Mouse (Mus musculus) forebrain, postnatal 0 days (tissue): ENCODE results near the gene Ccz1. TPM values are rescaled to one million over a fixed set of nuclear protein-coding genes. Genes with fewer than 3 reads are reported as not detected.

ENCODE experiments used
- ATAC-seq: fragments of 200-750 bp; cut with Nextera tagmentation; 2 replicates; pipeline ENCODE4 v1.8.0; 2017; ENCODE audit warnings: mild to moderate bottlenecking, moderate library complexity
- DNase-seq: peaks from one replicate; pipeline ENCODE4 v3.0.0-alpha.2; 2015
- H3K27ac ChIP-seq: fragments of 300-500 bp; sonication (generic); 2 replicates; pipeline ENCODE4 v1.5.1; 2014; ENCODE audit warnings: low read depth, mild to moderate bottlenecking, antibody characterized with exemption, low read length, moderate library complexity, mixed read lengths
- H3K27me3 ChIP-seq: fragments of 300-500 bp; sonication (generic); 2 replicates; pipeline ENCODE4 v1.6.1; 2014; ENCODE audit warnings: mild to moderate bottlenecking, low read length, mixed read lengths; ENCODE audit not compliant: insufficient read depth
- H3K36me3 ChIP-seq: fragments of 300-500 bp; sonication (generic); 2 replicates; pipeline ENCODE4 v1.6.1; 2014; ENCODE audit warnings: mild to moderate bottlenecking, moderate library complexity; ENCODE audit not compliant: insufficient read depth
- H3K4me1 ChIP-seq: fragments of 300-500 bp; sonication (generic); 2 replicates; pipeline ENCODE4 v1.6.1; 2014; ENCODE audit warnings: antibody characterized with exemption; ENCODE audit not compliant: insufficient read depth
- H3K4me2 ChIP-seq: fragments of 300-500 bp; sonication (generic); 2 replicates; pipeline ENCODE4 v1.6.1; 2014; ENCODE audit warnings: low read depth, mild to moderate bottlenecking, moderate library complexity
- H3K4me3 ChIP-seq: fragments of 300-500 bp; sonication (generic); 2 replicates; pipeline ENCODE4 v1.5.1; 2014; ENCODE audit warnings: low read depth, low read length, mixed read lengths
- H3K9ac ChIP-seq: fragments of 300-500 bp; sonication (generic); 2 replicates; pipeline ENCODE4 v1.6.1; 2014; ENCODE audit warnings: mild to moderate bottlenecking
- H3K9me3 ChIP-seq: fragments of 300-500 bp; sonication (generic); 2 replicates; pipeline ENCODE4 v1.6.1; 2016; ENCODE audit warnings: low read length
- CTCF ChIP-seq: sonication (generic); IDR thresholded peaks from 2 replicates; pipeline ENCODE4 v1.5.1; 2016; ENCODE audit warnings: antibody characterized with exemption, control low read depth, low read depth
- WGBS: fragments of 180-500 bp; shearing (Covaris S2); extraction: QIAGEN DNeasy Blood & Tissue Kit; methylation state at CpG from one replicate; pipeline ENCODE4 v1.1.7; 2014; 5-methylcytosine and 5-hydroxymethylcytosine counted together
- polyA plus RNA-seq: library from polyadenylated mRNA; unstranded; fragments of >200 nt; fragmentation: Nextera tagmentation; extraction: Ambion mirVana; gene quantifications from 2 replicates; pipeline ENCODE4 v1.2.1, GENCODE M21; 2015
- total RNA-seq: library from RNA; depleted of rRNA; stranded (reverse); fragments of >200 nt; gene quantifications from 2 replicates; pipeline ENCODE4 v1.2.3, GENCODE M21; 2014

Ccz1 gene
- total and polyA plus RNA-seq, 2 experiments from 2014 or later, result 80.4 to 80.5 TPM

DNA sequence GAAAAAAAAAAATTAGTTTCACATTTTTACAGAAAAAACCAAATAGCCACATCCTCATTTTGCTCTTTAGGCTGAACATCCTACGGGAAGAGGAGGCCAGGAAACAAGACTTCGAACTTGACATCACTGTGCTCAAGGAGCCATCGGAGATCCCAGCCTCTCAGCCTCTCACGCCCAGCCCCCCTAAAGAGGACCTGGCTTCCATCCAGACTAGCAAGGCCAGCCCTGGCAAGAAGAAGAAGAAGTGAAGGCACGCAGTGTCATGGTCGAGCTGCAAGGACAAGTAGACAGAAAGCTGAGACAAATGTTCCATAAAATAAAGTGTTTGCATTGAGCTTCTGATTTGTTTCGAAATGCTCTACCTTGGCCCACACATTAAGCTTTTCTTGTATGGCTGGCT lies 29.3 kb downstream of the Ccz1 start:
- WGBS, result 81% methylated on average over 7 of the region's 7 CpGs

GRCm38 (mm10) chr5:143982361-143982760 lies 32.3 kb downstream of the Ccz1 start:
- DNase-seq (no peak), ATAC-seq (no peak)
- Histone ChIP-seq H3K27ac (no peak overlapping the region), H3K4me3 (no peak overlapping the region), H3K9ac (no peak overlapping the region), H3K4me1 (no peaks in the 10 kb centered on the region), H3K36me3 (peaks cover 26% of the 10 kb centered on the region), H3K27me3 (no peaks in the 10 kb centered on the region), H3K9me3 (no peaks in the 10 kb centered on the region), H3K4me2 (no peak overlapping the region)
- WGBS, result 81% methylated on average over 2 of the region's 2 CpGs
- no peak for TF ChIP-seq CTCF

More for the DNA sequence above, 29.3 kb downstream of the Ccz1 start:
- H3K27ac ChIP-seq, result no peak overlapping the region
- H3K9me3 ChIP-seq, result no peaks in the 10 kb centered on the region
- no peaks in the 10 kb centered on the region for H3K4me1 ChIP-seq
- ATAC-seq (no peak), DNase-seq (no peak)
- H3K27me3 ChIP-seq, result no peaks in the 10 kb centered on the region
- TF ChIP-seq CTCF, result no peak
- no peak overlapping the region for H3K4me2 ChIP-seq
- no peak overlapping the region for H3K9ac ChIP-seq
- no peak overlapping the region for H3K4me3 ChIP-seq
- H3K36me3 ChIP-seq, result peaks cover 55% of the 10 kb centered on the region

- Histone ChIP-seq H3K4me2 (no peak overlapping the region), H3K27ac (no peak overlapping the region), H3K9me3 (no peaks in the 10 kb centered on the region), H3K9ac (no peak overlapping the region), H3K36me3 (peaks cover 16% of the 10 kb centered on the region), H3K4me1 (no peaks in the 10 kb centered on the region), H3K27me3 (no peaks in the 10 kb centered on the region), H3K4me3 (no peak overlapping the region)
- TF ChIP-seq CTCF, result no peak
- DNase-seq, result peak; percentile 12
- 24% methylated on average over 9 of the region's 9 CpGs for WGBS
- ATAC-seq, result no peak; the same call in 1 of the 2 replicates
Measured at GRCm38 (mm10) chr5:143980858-143981257, 33.8 kb downstream of the Ccz1 start.

DNA sequence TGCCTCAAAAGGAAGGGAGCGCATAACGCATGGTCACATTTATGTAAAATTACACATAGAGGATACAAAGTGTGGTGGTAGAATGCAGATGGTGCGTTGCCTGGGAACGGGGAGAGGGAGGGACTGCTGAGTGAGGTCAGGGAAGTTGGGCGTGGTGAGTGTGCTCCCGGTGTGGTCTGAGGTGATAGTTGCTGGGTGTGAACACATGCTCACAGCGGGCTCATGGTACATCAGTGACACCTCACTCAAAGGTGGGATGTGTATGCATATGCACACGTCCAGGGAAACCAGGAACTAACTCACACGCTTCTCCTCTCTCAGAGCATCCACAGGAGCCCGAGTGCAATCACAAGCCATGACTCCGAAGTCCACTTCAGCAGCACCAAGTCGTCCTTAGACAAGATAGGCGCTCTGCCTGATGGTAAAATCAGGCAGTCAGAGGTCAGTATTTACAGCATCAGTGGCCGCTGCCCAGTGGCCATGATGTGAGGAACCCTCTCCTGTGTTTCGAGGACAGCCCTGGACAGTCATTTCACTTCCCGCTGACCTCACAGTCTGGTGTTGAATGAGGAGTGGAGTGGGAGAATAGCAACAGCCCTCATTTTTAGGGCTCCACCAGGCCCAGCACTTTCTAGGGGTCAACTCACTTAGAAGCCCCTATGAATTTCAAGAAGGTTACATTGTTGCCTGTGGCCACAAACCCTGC lies 37.8 kb downstream of the Ccz1 start:
- Histone ChIP-seq H3K4me2 (no peak overlapping the region), H3K9me3 (no peaks in the 10 kb centered on the region), H3K4me3 (no peak overlapping the region), H3K9ac (no peak overlapping the region), H3K36me3 (no peaks in the 10 kb centered on the region), H3K4me1 (no peaks in the 10 kb centered on the region), H3K27me3 (no peaks in the 10 kb centered on the region), H3K27ac (no peak overlapping the region)
- WGBS, result 82% methylated on average over 16 of the region's 16 CpGs
- no peak for DNase-seq
- ATAC-seq, result no peak
- TF ChIP-seq CTCF, result no peak

- no peaks in the 10 kb centered on the region for H3K4me1 ChIP-seq
- TF ChIP-seq CTCF, result no peak
- DNase-seq (no peak), ATAC-seq (no peak)
- 88% methylated on average over 11 of the region's 11 CpGs for WGBS
- H3K27ac ChIP-seq, result no peak overlapping the region
- no peaks in the 10 kb centered on the region for H3K27me3 ChIP-seq
- no peak overlapping the region for H3K4me2 ChIP-seq
- no peak overlapping the region for H3K4me3 ChIP-seq
- no peaks in the 10 kb centered on the region for H3K9me3 ChIP-seq
- no peak overlapping the region for H3K9ac ChIP-seq
- H3K36me3 ChIP-seq, result no peaks in the 10 kb centered on the region
Measured at GRCm38 (mm10) chr5:143976232-143976631, 38.4 kb downstream of the Ccz1 start.

DNA sequence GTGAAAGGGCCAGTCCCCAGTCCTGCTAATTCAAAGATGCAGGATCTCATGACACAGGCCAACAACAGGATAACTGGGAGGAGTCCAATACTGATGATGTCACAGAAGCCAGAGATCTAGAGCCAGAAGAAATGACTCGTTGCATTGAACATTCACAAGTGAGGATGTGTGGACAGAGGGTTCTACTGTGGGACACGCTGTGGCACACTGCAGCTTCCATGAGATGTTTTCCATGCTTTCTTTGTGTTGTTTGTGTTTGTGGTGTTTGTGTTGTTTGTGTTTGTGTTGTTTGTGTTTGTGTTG lies 39.1 kb downstream of the Ccz1 start:
- Histone ChIP-seq H3K4me1 (no peaks in the 10 kb centered on the region), H3K9ac (no peak overlapping the region), H3K4me3 (no peak overlapping the region), H3K27ac (no peak overlapping the region), H3K9me3 (no peaks in the 10 kb centered on the region), H3K36me3 (no peaks in the 10 kb centered on the region), H3K27me3 (no peaks in the 10 kb centered on the region), H3K4me2 (no peak overlapping the region)
- TF ChIP-seq CTCF, result no peak
- no peak for DNase-seq
- 64% methylated on average over 2 of the region's 2 CpGs for WGBS
- ATAC-seq, result 0 out of 2 replicates have a peak, but pooled peaks have one; percentile 6

DNA sequence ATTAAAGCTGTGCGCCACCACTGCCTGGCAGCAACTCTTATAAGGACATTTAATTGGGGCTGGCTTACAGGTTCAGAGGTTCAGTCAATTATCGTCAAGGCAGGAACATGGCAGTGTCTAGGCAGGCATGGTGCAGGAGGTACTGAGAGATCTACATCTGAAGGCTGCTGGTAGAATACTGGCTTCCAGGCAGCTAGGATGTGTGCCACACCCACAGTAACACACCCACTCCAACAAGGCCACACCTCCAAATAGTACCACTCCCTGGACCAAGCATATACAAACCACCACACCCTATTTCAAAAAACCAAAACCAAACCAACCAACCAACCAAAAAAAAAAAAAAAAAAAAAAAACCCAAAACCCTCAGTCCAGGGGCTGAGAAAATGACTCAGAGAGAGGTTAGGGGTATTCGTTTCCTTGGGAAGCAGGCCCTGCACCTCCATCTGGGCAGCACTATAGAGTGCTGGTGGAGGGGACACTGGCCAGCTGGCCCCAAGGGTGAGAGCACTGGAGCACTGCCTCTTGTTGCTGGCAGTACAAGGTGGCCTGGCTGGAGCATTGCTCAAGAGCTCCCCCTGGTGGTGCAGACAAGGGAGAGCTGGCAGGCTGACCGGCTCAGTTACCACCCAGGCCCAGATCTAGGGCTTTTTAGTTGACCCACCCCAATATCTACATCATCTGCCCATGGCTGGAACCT lies 39.6 kb downstream of the Ccz1 start:
- TF ChIP-seq CTCF, result peak; percentile 86
- H3K27me3 ChIP-seq, result no peaks in the 10 kb centered on the region
- no peak overlapping the region for H3K4me3 ChIP-seq
- DNase-seq (peak; percentile 70), ATAC-seq (peak; percentile 66)
- no peaks in the 10 kb centered on the region for H3K4me1 ChIP-seq
- H3K36me3 ChIP-seq, result no peaks in the 10 kb centered on the region
- H3K27ac ChIP-seq, result no peak overlapping the region
- WGBS, result 45% methylated on average over 4 of the region's 4 CpGs
- H3K4me2 ChIP-seq, result no peak overlapping the region
- no peak overlapping the region for H3K9ac ChIP-seq
- H3K9me3 ChIP-seq, result no peaks in the 10 kb centered on the region
